Mouse (Mus musculus): ENCODE results near the gene Ccdc62.

Ccdc62 gene

GRCm38 (mm10) chr5:123935931-123936330, 5.5 kb downstream of the Ccdc62 start:
- DNase-seq (ENCODE audit: low spot score): no peak

- no peak for DNase-seq (ENCODE audit: low spot score)
These were observed 8.0 kb downstream of the Ccdc62 start for GRCm38 (mm10) chr5:123938479-123938878.

- no peak for DNase-seq (ENCODE audit: low spot score)
These were observed 16.1 kb downstream of the Ccdc62 start for GRCm38 (mm10) chr5:123946546-123946945.

GRCm38 (mm10) chr5:123947041-123947761, 16.7 kb downstream of the Ccdc62 start:
- DNase-seq (ENCODE audit: low spot score): peak; percentile 25

GRCm38 (mm10) chr5:123952365-123953045, 22.0 kb downstream of the Ccdc62 start:
- no peak for DNase-seq (ENCODE audit: low spot score)

- DNase-seq (ENCODE audit: low spot score): no peak
These were observed 26.7 kb downstream of the Ccdc62 start for GRCm38 (mm10) chr5:123957213-123957612.

- DNase-seq (ENCODE audit: low spot score): no peak
These were observed 28.5 kb downstream of the Ccdc62 start for GRCm38 (mm10) chr5:123959018-123959417.

- DNase-seq (ENCODE audit: low spot score): no peak
These were observed 29.6 kb downstream of the Ccdc62 start for GRCm38 (mm10) chr5:123960129-123960528.

- no peak for DNase-seq (ENCODE audit: low spot score)
These were observed 30.6 kb downstream of the Ccdc62 start for GRCm38 (mm10) chr5:123961046-123961445.

- no peak for DNase-seq (ENCODE audit: low spot score)
These were observed 33.7 kb downstream of the Ccdc62 start for GRCm38 (mm10) chr5:123964208-123964607.

- no peak for DNase-seq (ENCODE audit: low spot score)
These were observed 36.3 kb downstream of the Ccdc62 start for GRCm38 (mm10) chr5:123966759-123967158.

- DNase-seq (ENCODE audit: low spot score): no peak
These were observed 38.0 kb downstream of the Ccdc62 start for GRCm38 (mm10) chr5:123968468-123968867.

GRCm38 (mm10) chr5:123969216-123969615, 38.7 kb downstream of the Ccdc62 start:
- no peak for DNase-seq (ENCODE audit: low spot score)

- no peak for DNase-seq (ENCODE audit: low spot score)
These were observed 40.1 kb downstream of the Ccdc62 start for GRCm38 (mm10) chr5:123970576-123970975.

- DNase-seq (ENCODE audit: low spot score): no peak
These were observed 42.0 kb downstream of the Ccdc62 start for GRCm38 (mm10) chr5:123972453-123972852.

GRCm38 (mm10) chr5:123973299-123974178, 43.1 kb downstream of the Ccdc62 start, which contains the start of gene Hip1r:
Hip1r (plus strand) TSS chr5:123973628.
- DNase-seq (ENCODE audit: low spot score): peak; percentile 43

- no peak for DNase-seq (ENCODE audit: low spot score)
These were observed 43.7 kb downstream of the Ccdc62 start for GRCm38 (mm10) chr5:123974179-123974485.

- DNase-seq (ENCODE audit: low spot score): no peak
These were observed 44.2 kb downstream of the Ccdc62 start for GRCm38 (mm10) chr5:123974616-123975111.

GRCm38 (mm10) chr5:123975668-123976180, 45.2 kb downstream of the Ccdc62 start:
- no peak for DNase-seq (ENCODE audit: low spot score)

GRCm38 (mm10) chr5:123977231-123977630, 46.8 kb downstream of the Ccdc62 start:
- no peak for DNase-seq (ENCODE audit: low spot score)

- no peak for DNase-seq (ENCODE audit: low spot score)
These were observed 47.7 kb downstream of the Ccdc62 start for GRCm38 (mm10) chr5:123978131-123978530.

Measured in ovary, postnatal 14 days (tissue).